ENCODE assay signal across 24 mouse cellular contexts in genomic region chr1:192076101-192076500, GRCm38 (mm10). TPM values are rescaled to one million over a fixed set of nuclear protein-coding genes. Genes with fewer than 3 reads are reported as not detected.
DNase-seq lines count a peak whose midpoint lies in the region; ATAC-seq and TF ChIP-seq lines count a peak whose summit lies in the region.
"Had no signal": no experiment of that assay in that cellular context is flagged by ENCODE, and none has a peak within 500 bp of the region (broad histone marks: within the 10 kb centered on the region; RNA-seq: fewer than 3 reads in every experiment).

No protein-coding gene starts in this region.

- no peak overlapping the region for H3K9ac ChIP-seq in heart, postnatal 0 days (replicated peaks; ENCODE audit: low read depth, low read length)
- H3K9ac ChIP-seq in kidney, embryonic 16.5 days (replicated peaks; ENCODE audit: low read length) = no peak overlapping the region; the same call in 1 of the 2 replicates
- H3K9ac ChIP-seq in lung, postnatal 0 days (replicated peaks; ENCODE audit: low read depth) = no peak overlapping the region
- H3K9ac ChIP-seq in stomach, postnatal 0 days (ENCODE audit: low read length) = no peak overlapping the region
- H3K9ac ChIP-seq: hindbrain, embryonic 15.5 days; limb, embryonic 15.5 days; midbrain, embryonic 13.5 days; neural tube, embryonic 12.5 days had no signal

- 79% methylated on average over 4 of the region's 4 CpGs for WGBS in heart, postnatal 0 days
- WGBS in kidney, embryonic 16.5 days = 70% methylated on average over 4 of the region's 4 CpGs
- WGBS in lung, postnatal 0 days = 47% methylated on average over 4 of the region's 4 CpGs
- WGBS in stomach, postnatal 0 days = 60% methylated on average over 4 of the region's 4 CpGs

- H3K4me2 ChIP-seq in heart, postnatal 0 days (ENCODE audit: low read depth, low read length) = no peak overlapping the region
- H3K4me2 ChIP-seq in kidney, embryonic 16.5 days (replicated peaks; ENCODE audit: low read depth, low read length) = no peak overlapping the region
- H3K4me2 ChIP-seq in lung, postnatal 0 days (replicated peaks; ENCODE audit: low read depth, low read length) = no peak overlapping the region
- no peak overlapping the region for H3K4me2 ChIP-seq in stomach, postnatal 0 days (replicated peaks; ENCODE audit: low read depth)
- H3K4me2 ChIP-seq: hindbrain, embryonic 15.5 days; limb, embryonic 15.5 days; midbrain, embryonic 13.5 days; neural tube, embryonic 12.5 days had no signal

- peaks cover 4% of the 10 kb centered on the region for H3K9me3 ChIP-seq in heart, postnatal 0 days (replicated peaks; ENCODE audit: control insufficient read depth, low read length)
- peaks cover 2% of the 10 kb centered on the region for H3K9me3 ChIP-seq in kidney, embryonic 16.5 days (ENCODE audit: low read length)
- H3K9me3 ChIP-seq in lung, postnatal 0 days (ENCODE audit: low read length) = no peaks in the 10 kb centered on the region
- H3K9me3 ChIP-seq in stomach, postnatal 0 days (ENCODE audit: control insufficient read depth, low read length) = no peaks in the 10 kb centered on the region
- H3K9me3 ChIP-seq: hindbrain, embryonic 15.5 days; limb, embryonic 15.5 days; neural tube, embryonic 12.5 days had no signal

- no peaks in the 10 kb centered on the region for H3K27me3 ChIP-seq in heart, postnatal 0 days (ENCODE audit: control insufficient read depth, insufficient read depth, low read length)
- no peaks in the 10 kb centered on the region for H3K27me3 ChIP-seq in kidney, embryonic 16.5 days (ENCODE audit: insufficient read depth, low read length)
- no peaks in the 10 kb centered on the region for H3K27me3 ChIP-seq in lung, postnatal 0 days (replicated peaks; ENCODE audit: insufficient read depth, low read length)
- no peaks in the 10 kb centered on the region for H3K27me3 ChIP-seq in stomach, postnatal 0 days (ENCODE audit: control insufficient read depth, insufficient read depth, low read length)
- H3K27me3 ChIP-seq: hindbrain, embryonic 15.5 days; limb, embryonic 15.5 days; midbrain, embryonic 13.5 days; neural tube, embryonic 12.5 days had no signal

- intact Hi-C loops in heart, postnatal 14 days (cut with DNase I) = no loop called here

- no peak for DNase-seq in heart, postnatal 0 days (ENCODE audit: low spot score)
- DNase-seq in heart, postnatal 14 days = no peak
- no peak for DNase-seq in kidney, adult 11 months
- DNase-seq in lung, postnatal 0 days (ENCODE audit: low spot score) = no peak
- no peak for DNase-seq in lung, postnatal 36 days
- DNase-seq in stomach, postnatal 0 days (ENCODE audit: low spot score) = no peak
- DNase-seq in neural tube, embryonic 10.5 days (ENCODE audit: extremely low spot score, low spot score) = no peak
- DNase-seq: adrenal gland, adult 8-10 months; cerebellum, adult 11-12 months; cerebellum, postnatal 10 days; gastrocnemius, postnatal 36 days; left cerebral cortex, postnatal 4 days; lung, adult 18-20 months; right cerebral cortex, postnatal 25 days; spleen, adult 18-20 months; thymus, postnatal 25 days had no signal

- no peak for TF ChIP-seq CTCF in heart, postnatal 0 days (IDR thresholded peaks at IDR 0.05; ENCODE audit: low read depth)
- no peak for TF ChIP-seq CTCF in lung, postnatal 0 days (IDR thresholded peaks at IDR 0.05)
- no peak for TF ChIP-seq CTCF in stomach, postnatal 0 days (IDR thresholded peaks at IDR 0.05; ENCODE audit: low read depth)

- ATAC-seq in heart, postnatal 0 days (ENCODE audit: insufficient read depth, low read depth) = no peak
- ATAC-seq in kidney, embryonic 16.5 days (ENCODE audit: low FRiP score, low TSS enrichment) = no peak
- ATAC-seq in lung, postnatal 0 days = no peak
- ATAC-seq in stomach, postnatal 0 days (ENCODE audit: low FRiP score, low TSS enrichment) = no peak
- ATAC-seq: activated CD4-positive, CD25-positive, alpha-beta regulatory T cell, adult 4 months; midbrain, embryonic 13.5 days had no signal

- H3K4me1 ChIP-seq in heart, postnatal 0 days (ENCODE audit: control insufficient read depth, insufficient read depth) = peaks cover 36% of the 10 kb centered on the region
- H3K4me1 ChIP-seq in kidney, embryonic 16.5 days (ENCODE audit: insufficient read depth, low read length) = peaks cover 47% of the 10 kb centered on the region
- peaks cover 21% of the 10 kb centered on the region for H3K4me1 ChIP-seq in lung, postnatal 0 days (ENCODE audit: insufficient read depth, low read depth, low read length)
- H3K4me1 ChIP-seq in stomach, postnatal 0 days (replicated peaks; ENCODE audit: control insufficient read depth, insufficient read depth) = peaks cover 10% of the 10 kb centered on the region
- H3K4me1 ChIP-seq: hindbrain, embryonic 15.5 days; midbrain, embryonic 13.5 days had no signal

- peak overlapping the region; percentile 46; the same call in 1 of the 2 replicates for H3K27ac ChIP-seq in heart, postnatal 0 days (ENCODE audit: low read depth)
- H3K27ac ChIP-seq in kidney, embryonic 16.5 days (ENCODE audit: low read length) = peak overlapping the region; percentile 92; the same call in 1 of the 2 replicates
- H3K27ac ChIP-seq in lung, postnatal 0 days (ENCODE audit: low read length) = peak overlapping the region; percentile 62; the same call in 1 of the 2 replicates
- peak overlapping the region; percentile 30; the same call in 1 of the 2 replicates for H3K27ac ChIP-seq in stomach, postnatal 0 days (replicated peaks)
- H3K27ac ChIP-seq: forebrain, embryonic 10.5 days; heart, embryonic 10.5 days; hindbrain, embryonic 15.5 days; limb, embryonic 15.5 days; midbrain, embryonic 13.5 days; neural tube, embryonic 12.5 days had no signal

- TF ChIP-seq EP300 in heart, postnatal 0 days (IDR thresholded peaks at IDR 0.05; ENCODE audit: low read depth) = no peak
- TF ChIP-seq EP300 in lung, postnatal 0 days (IDR thresholded peaks at IDR 0.05) = no peak
- TF ChIP-seq EP300 in stomach, postnatal 0 days (optimal IDR thresholded peaks at IDR 0.05) = no peak

- peaks cover 5% of the 10 kb centered on the region for H3K36me3 ChIP-seq in heart, postnatal 0 days (replicated peaks; ENCODE audit: control insufficient read depth, insufficient read depth, low read length)
- H3K36me3 ChIP-seq in kidney, embryonic 16.5 days (ENCODE audit: insufficient read depth, low read length) = 0 out of 2 replicates have a peak, but pooled peaks cover under 1% of the 10 kb centered on the region
- no peaks in the 10 kb centered on the region for H3K36me3 ChIP-seq in lung, postnatal 0 days (ENCODE audit: insufficient read depth, low read length)
- H3K36me3 ChIP-seq in stomach, postnatal 0 days (ENCODE audit: control insufficient read depth, insufficient read depth, low read length) = no peaks in the 10 kb centered on the region
- H3K36me3 ChIP-seq: forebrain, embryonic 10.5 days; hindbrain, embryonic 15.5 days; limb, embryonic 15.5 days; midbrain, embryonic 13.5 days; neural tube, embryonic 12.5 days had no signal

- H3K4me3 ChIP-seq in heart, postnatal 0 days (ENCODE audit: low read depth, low read length) = no peak overlapping the region
- no peak overlapping the region for H3K4me3 ChIP-seq in kidney, embryonic 16.5 days (ENCODE audit: low read length)
- H3K4me3 ChIP-seq in lung, postnatal 0 days (ENCODE audit: low read depth, low read length) = no peak overlapping the region
- no peak overlapping the region for H3K4me3 ChIP-seq in stomach, postnatal 0 days (ENCODE audit: low read depth, low read length)
- H3K4me3 ChIP-seq: forebrain, embryonic 10.5 days; heart, embryonic 10.5 days; hindbrain, embryonic 15.5 days; limb, embryonic 15.5 days; midbrain, embryonic 13.5 days; neural tube, embryonic 12.5 days had no signal

RNA-seq across cellular contexts. Expression of gene Traf5, which starts 16.3 kb away (rescaled TPM):
- 5.7 and 51.1 TPM in 2 replicates for total RNA-seq in heart, postnatal 0 days (2014; rRNA removed; ENCODE audit: low replicate concordance)
- 13.7 and 14.7 TPM in 2 replicates for polyA plus RNA-seq in heart, postnatal 0 days (2015; fragmentation: Nextera tagmentation; extraction: Ambion mirVana)
- total RNA-seq in heart, postnatal 14 days (2021) = 10 to 100 TPM in 1 of 2 experiments, 1 to 10 TPM in 1; 9.1 to 10.5 TPM
- 23.6 and 25.2 TPM in 2 replicates for polyA plus RNA-seq in kidney, embryonic 16.5 days (2015; fragmentation: Nextera tagmentation; extraction: Ambion mirVana)
- polyA plus RNA-seq in lung, postnatal 0 days (2015; fragmentation: Nextera tagmentation; extraction: Ambion mirVana) = 27.0 and 27.1 TPM in 2 replicates
- 16.6 and 17.7 TPM in 2 replicates for polyA plus RNA-seq in stomach, postnatal 0 days (2015; fragmentation: Nextera tagmentation; extraction: Ambion mirVana)

Comparison
In these comparisons a context has a peak if more than half of its experiments do, and no peak if none do; other contexts are left out.
1. H3K27ac ChIP-seq: peak in every context shown above with its lines; median percentile 92 in kidney, embryonic 16.5 days; 62 in lung, postnatal 0 days; 46 in heart, postnatal 0 days; 30 in stomach, postnatal 0 days.